Mouse (Mus musculus) lung, postnatal 0 days (tissue): ENCODE data around the gene Arhgap15.

ENCODE experiments used
- CTCF ChIP-seq: IDR thresholded peaks from 2 replicates; pipeline ENCODE4 v1.5.1; 2016; ENCODE audit warnings: antibody characterized with exemption, mild to moderate bottlenecking
- EP300 ChIP-seq: IDR thresholded peaks from 2 replicates; pipeline ENCODE4 v1.6.1; 2016; ENCODE audit warnings: antibody characterized with exemption, mild to moderate bottlenecking, control low read depth

GRCm38 (mm10) chr2:43835931-43836330, 87.3 kb downstream of the Arhgap15 start:
- no peak for TF ChIP-seq CTCF
- no peak for TF ChIP-seq EP300
